Mouse (Mus musculus): Measurements from ENCODE around the gene Baiap2l1.
"Not testable (repeated sequence)": the region's sequence is repeated elsewhere in the genome, so short reads cannot be mapped to it uniquely, and the experiment has no call there.

Gene Baiap2l1

DNA sequence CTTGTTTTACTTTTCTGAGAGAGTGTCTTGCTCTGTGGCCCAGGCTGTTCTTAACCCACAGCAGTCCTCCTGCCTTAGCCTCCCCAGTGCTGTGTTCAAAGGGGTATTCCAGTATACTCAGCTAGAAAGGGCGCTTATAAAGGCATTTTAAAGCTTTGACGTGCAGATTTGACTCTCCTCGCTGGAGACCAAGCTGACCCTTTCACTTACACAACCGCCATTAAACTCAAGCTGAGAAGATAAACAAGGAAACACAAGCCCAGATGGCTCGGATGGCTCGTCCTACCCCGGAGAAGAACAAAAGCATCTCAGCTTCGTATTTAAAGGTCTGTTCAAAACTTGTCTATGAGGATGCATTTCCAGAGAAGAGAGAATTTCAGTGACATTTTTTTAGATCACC lies 6.7 kb downstream of the Baiap2l1 start:
- DNase-seq (ENCODE audit: low read depth), result no peak

DNA sequence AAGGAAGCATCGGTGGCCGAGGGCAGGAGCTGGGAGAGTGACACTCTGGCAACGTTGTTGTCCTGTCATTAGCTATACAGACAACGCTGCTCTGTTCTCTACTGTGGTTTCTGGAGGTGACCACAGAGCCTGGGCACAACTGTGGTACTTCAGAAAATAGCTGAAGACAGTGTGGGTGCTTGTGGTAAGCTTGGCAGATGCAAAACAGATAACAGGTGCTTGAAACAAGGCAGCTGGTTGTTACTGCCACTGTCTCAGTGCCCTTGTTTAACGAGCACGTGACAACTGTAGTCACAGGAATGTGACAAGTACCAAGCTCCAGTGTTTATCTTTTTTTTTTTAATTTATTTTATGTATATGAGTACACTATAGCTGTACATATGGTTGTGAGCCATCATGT lies 13.3 kb downstream of the Baiap2l1 start:
- no peak for DNase-seq (ENCODE audit: low read depth)

DNA sequence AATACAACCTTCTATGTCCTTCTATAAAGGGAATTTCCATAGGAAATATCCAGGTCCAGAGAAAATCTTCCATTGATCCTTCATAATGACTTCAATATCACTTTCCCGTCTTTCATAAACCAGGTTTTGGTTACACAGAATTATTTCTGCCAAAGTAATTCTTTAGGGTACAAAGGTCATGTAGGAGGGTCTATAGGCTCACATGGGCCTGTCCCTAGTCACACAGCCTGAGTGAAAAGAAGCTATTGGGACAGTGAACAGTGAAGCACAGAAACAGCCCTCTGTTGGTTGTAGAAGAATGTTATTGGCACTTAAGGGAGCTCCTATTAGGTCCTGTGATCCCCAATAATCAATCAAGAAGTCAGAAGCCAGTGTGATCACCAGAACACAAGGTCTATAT lies 16.8 kb downstream of the Baiap2l1 start:
- DNase-seq (ENCODE audit: low read depth), result no peak

DNA sequence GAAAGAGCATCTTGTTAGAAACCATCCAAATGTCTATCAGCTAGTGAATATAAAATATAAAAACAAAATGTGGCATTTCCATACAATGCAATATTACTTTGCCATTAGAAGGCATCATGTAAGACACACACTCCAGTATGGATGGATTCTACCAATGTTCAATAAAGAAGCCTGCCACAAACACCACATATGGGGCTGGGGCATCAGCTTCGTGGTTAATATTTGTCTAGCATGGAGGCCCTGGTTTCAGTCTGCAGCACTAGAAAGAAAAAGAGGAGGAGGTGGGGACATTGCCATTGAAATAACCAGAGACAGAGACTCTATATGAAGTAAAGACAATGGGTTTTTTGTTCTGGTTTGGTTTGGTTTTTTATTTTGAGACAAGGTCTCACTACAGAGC lies 19.1 kb downstream of the Baiap2l1 start:
- no peak for DNase-seq (ENCODE audit: low read depth)

DNA sequence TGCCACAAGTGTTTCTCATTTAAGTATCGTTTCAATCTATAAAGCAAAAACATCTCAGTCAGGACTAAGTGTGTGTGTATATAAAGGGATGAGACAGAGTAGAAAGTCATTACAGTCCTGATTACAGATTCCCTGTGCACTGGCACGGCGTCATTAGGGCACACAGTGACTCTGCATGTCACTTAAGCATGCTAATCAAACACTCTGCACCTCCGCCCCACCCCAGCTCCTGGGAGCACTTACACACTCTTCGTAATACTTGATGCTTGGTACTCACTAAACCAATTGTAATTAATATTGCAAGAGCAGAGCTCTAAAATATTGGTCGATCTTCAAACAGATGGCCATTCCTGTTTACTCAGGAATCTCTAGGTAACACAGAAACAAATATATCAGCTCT lies 22.6 kb downstream of the Baiap2l1 start:
- DNase-seq (ENCODE audit: low read depth), result not testable (repeated sequence)

DNA sequence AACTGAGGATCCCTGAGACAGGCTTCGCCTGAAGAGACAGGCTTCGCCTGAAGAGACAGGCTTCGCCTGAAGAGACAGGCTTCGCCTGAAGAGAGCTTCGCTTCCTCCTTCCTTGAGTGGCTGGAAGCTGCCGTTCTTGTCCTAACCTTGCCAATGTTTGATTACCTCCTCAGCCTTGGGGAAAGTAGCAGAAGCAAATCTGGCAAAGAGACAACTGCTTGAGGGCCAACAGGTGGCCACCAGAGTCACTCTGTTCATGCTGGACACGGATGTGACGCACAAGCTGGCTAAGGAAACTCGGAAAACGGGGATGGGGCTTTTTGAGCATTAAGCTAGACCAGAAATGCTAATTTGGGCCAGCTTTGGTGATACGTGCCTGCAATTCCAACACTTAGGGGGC lies 23.9 kb downstream of the Baiap2l1 start:
- no peak for DNase-seq (ENCODE audit: low read depth)

DNA sequence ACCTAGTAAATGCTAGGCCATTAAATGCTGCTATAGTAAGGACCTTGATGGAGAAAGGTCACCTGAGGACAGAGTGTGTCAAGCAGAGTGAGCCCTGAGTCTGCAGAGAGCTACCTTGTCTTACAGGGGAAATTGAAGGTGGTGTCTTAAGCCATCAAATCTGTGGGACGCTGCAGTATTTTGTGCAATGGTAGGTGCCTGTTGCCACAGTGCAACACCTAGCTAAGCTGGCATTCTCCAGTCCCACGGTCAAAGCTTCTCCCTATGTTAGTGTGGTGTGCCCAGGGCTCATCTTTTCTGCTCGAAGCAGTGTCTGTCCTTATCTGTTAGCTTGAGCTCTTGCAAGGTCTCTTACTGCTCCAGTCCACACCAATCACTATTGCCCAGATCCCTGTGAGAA lies 35.2 kb downstream of the Baiap2l1 start:
- no peak for DNase-seq (ENCODE audit: low read depth)

DNA sequence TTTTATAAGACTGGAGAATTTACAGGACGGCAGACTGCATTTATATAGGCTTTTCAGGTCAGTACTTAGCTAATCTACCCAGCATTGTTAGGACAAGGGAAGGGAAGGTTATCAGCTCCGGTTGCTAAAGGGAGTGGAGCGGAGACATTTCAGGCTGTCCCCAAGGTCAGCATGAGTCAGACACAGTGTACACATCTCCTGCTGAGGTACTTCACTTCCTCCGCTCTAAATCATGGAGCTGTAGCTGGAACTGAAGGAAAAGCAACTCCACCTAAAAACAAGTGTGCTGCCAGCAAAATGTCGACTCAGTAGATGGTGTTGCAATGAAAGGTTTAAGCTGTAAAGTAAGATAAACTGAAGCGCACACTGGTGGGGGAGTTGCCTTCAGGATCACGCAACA lies 36.2 kb downstream of the Baiap2l1 start:
- no peak for DNase-seq (ENCODE audit: low read depth)

DNA sequence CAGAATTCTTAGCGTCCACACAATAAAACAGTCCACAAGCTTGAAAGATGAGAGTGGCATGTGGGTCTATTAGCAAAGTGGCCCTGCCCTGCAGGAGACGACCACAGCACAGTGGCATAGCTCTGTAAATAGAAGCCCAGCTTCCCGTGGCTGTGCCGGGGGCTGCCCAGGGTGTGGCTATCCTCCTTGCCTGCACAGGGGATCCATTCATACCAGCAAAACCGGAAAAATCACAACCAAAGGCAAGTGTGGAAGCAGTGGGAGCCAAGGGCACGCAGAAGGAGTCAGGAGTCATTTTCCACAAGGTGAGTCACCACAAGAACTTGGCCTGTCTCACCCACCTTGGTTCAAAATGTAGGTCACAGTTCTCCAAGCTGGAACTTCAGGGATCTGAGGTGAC lies 39.6 kb downstream of the Baiap2l1 start:
- DNase-seq (ENCODE audit: low read depth), result no peak

DNA sequence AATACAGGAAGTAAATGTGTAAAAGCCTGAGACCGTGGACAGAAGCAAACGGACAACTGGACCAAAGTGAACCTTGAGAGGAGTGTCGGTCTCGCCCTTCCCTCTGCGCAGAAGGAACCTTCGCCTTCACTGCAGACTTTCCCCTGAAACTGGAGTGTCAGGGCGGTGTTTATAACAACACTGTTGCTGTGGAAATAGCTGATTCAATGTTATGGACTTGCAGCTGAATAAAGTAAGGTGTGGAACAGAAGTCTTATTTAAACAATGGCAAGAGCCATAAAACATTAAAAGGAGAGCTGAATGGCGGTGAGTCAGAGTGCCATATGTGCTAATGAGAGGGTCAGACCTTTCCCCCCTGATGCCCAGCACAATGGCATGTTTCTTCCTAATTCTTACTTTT lies 40.5 kb downstream of the Baiap2l1 start:
- DNase-seq (ENCODE audit: low read depth), result no peak

DNA sequence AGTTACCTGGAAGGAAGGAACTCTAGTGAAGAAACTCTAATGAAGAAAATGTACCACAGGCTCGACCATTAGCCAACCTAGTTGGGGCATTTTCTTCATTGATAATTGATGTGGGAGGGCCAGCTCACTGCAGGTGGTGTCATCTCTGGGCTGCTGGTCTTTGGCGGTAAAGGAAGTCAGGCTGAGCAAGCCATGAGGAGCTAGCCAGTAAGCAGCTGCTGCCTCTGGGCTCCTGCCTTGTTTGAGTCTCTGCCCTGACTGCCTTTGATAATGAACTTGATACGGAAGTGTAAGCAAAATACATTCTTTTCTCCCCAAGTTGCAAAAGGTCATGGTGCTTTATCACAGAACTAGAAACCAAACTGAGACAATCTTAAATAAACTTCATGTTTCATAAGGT lies 41.5 kb downstream of the Baiap2l1 start:
- no peak for DNase-seq (ENCODE audit: low read depth)

DNA sequence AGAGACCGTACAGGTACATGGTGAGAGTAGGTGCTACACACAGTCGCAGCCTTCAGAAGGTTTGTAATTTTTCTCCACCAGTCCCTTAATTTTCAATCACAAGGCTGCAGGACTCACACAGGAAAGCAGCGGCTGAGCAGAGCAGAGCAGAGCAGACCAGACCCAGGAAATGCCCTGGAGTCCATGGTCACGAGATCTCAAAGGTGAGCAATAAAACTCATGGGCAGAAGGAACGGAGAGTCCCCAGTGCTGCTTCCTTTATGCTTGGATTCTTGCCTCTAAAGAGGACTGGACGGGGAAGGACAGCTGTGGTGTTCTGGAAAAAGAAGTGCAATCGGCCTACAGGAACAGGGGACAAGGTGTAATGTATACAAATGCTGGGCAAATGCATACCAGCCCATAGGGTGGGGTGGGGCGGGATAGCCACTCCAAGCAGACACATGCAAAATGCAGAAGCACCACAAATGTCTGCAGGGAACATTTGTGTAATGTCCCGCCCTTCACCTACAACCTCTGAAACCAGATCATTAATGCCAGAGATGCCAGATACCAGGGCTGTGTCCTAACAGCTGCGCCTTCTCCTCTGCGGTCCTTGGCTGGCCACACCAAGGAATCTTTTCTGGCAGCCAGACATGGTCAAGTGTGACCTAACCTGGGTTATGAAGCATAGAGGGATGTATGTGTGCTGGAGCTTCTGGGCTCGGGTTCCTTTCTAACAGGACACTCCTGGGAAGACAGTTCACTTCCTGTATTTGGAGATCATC lies 43.0 kb downstream of the Baiap2l1 start:
- DNase-seq (ENCODE audit: low read depth), result no peak

DNA sequence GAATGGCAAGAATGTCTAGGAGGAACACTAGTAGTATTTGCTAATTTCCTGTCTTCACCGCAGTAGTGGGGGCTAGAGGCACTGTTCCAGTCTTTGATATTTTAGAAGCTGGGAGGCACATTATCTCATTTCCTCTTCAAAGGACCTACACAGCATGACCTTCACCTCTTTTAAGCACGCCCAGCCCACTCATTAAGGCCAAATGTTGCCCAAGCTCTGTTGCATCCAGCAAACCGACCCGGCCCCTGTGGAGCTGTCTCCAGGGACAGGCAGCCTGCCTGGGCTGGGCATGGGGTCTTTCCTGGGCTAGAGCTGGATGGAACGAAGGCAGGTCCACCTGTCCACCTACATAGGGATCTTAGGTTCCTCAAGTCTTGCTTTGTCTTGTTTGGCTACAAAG lies 44.6 kb downstream of the Baiap2l1 start:
- DNase-seq (ENCODE audit: low read depth), result no peak

DNA sequence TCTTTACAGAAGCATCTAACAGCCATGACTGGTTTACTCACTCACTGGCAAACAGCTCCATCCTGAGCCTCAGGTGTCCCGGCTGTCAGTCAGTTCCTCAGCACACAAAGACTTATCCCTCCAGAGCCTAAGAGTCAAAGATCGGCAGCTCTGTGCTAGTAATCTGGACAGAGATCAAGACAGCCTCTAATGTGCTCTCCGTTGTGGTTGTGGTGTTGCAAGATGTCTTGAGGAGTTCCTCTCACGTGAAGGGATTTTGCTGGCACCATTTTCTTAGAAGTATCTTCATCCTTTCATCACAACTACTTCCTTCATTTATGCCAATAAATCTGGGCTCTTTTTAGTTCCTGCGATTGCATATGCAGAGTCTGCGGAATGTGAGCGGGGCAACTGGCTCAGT lies 45.7 kb downstream of the Baiap2l1 start:
- no peak for DNase-seq (ENCODE audit: low read depth)

DNA sequence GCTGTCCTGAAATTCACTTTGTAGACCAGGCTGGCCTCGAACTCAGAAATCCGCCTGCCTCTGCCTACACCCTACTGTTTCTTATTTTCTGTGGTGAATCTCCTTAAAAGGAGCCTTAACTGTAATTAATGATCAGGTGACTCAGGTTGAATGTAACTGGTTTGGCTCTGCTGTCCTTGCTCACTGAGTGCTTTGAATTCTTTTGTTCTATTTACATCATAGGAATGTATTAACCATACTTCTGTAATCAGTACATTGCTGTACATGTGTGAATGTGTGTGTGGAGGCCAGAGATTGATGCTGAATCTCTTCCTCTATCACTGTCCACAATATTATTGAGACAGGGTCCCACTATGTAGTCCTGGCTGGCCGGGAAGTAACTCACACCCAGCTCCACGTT lies 49.0 kb downstream of the Baiap2l1 start:
- no peak for DNase-seq (ENCODE audit: low read depth)

DNA sequence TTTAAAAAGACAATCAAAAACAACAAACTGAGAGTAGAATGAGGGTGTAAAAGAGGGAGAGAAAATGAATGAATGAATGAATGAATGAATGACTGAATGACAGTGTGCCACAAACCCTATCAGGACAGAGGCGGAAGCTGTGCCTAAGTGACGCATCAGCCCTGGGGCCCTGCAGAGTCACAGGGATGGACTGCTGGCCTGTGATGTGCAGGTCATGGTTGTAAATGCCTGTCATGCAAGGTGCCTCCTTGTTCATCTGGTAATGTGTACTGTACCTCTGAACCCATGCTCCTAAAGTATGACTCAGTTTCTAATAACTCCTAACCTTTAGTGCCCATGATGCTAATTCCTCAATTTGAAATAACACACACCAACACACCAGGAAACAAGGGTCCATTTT lies 54.8 kb downstream of the Baiap2l1 start:
- DNase-seq (ENCODE audit: low read depth), result no peak

DNA sequence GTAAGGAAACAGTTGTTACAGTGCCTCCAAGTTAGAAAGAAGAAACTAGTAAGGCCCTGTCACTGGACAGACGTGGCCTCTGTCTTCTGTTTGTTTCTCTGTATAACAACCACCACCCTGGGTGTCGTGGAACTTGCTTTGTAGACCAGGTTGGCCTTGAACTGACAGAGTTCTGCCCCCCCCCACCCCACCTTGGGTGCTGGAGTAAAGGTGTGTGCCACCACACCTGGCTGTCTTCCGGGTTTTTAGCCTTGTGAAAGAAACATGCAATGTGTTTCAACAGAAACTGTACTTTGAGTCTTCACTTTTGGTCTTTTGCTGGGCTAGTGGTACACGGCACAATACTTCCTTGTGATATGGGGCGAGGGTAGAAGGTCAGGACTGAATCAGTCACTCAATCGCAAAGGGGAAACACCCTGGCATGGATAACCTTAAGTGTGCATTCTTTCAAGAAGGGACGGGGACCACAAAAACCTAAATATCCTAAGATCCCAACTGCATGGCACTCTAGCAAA lies 61.8 kb downstream of the Baiap2l1 start:
- no peak for DNase-seq (ENCODE audit: low read depth)

DNA sequence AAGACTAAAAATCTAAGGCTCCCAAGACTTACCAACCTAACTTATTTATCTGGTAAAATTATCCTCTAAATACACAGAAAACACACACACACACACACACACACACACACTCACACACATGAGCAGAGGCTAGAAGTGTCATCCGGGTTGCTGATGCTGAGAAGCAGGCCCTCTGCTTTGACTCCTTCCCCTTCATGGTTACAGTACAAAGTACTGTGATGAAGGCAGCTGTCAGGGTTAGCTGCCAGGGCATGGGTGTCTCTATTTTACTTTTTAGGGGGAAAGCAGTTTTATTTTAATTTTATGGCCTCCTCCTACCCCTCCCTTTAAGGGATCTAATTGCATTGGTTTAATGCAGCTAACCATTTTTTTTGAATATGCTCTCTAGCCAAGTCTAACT lies 62.6 kb downstream of the Baiap2l1 start:
- DNase-seq (ENCODE audit: low read depth), result no peak

DNA sequence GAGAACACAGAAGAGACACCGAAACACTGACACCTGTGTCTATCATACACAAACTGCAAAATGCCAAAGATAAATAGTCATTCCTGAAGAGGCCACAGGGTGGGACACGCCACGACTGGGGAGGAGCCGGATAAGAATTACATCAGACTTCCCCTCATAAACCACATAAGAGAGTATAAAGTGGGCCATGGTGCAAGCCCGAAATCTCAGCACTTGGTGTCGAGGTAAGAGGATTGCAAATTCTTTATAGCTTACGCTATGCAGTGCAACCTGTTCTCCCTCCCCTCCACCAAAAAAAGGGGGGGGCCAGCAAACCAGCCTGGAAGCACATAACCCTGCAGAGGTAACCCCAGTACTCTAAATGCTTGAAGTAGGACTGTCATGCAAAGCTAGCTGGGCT lies 63.0 kb downstream of the Baiap2l1 start:
- DNase-seq (ENCODE audit: low read depth), result no peak

DNA sequence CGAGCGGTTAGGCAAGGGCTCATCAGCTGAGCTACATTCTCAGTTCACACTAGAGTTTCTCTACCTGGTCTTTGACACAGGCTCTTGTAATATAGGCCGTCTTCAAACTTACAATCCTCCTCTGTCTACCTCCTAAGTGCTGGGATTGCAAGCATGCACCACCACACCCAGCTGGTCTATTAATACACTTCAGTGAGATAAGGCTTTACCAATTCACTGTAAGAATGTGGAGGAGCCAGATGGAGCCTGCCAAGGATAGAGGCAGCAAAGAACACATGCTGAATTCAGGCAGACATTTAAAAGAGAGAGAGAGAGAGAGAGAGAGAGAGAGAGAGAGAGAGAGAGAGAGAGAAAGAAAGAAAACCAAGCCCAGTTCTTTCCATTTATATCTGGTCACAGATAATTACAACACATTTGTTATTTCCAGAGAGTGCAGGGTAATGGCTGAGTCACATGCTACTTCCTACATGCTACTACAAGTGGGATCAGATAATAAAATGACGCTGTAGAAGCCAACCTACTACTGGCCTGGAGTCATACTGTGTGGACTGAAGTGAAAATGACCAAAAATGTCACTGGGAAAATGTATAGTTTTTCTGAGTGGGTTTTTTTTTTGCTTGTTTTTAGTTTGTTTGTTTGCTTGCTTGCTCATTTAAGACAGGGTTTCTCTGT lies 68.0 kb downstream of the Baiap2l1 start:
- DNase-seq (ENCODE audit: low read depth), result no peak

DNA sequence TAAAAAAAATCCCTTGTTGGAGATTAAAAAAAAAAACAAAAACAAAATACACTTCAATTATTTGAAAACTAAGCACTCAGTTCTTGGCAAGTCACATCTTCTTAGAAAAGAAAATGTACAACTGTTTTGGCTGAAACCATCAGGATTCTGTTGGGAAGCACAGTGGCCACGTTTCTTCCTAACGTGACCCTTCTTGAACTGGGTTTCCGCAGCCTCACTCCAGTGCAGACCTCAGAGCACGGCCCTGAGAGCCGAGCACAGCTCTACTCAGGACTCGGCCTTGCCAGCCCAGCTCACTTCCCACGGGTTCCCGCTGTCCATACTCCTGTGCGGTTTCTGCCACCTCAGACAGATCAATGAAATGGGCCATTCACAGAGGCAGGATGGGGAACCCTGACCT lies 69.5 kb downstream of the Baiap2l1 start:
- no peak for DNase-seq (ENCODE audit: low read depth)

DNA sequence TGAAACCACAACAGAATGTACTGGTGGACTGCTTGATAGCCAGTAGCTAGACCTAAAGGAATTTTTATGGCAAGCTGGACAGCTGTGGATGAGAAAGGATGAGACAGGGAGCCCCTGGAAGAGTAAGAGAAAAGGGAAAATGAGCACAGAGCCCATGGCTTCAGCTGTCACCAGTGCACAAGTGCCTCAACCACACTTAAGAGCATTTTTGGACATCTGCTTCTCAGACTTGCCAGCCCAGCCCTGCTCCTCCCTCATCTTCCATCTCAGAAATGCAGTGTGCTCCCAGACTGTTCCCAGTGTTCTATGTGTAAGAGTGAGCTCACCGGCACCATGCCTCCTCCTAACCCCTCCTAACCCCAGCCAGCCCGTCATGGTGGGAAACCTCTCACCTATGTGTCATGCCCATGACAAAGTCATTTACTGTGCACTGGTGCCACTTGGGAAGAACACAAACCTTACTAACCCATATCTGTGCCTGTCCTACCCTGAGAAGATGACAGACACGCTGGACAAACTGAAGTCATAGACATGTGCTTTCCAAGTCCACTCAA lies 70.6 kb downstream of the Baiap2l1 start:
- no peak for DNase-seq (ENCODE audit: low read depth)

DNA sequence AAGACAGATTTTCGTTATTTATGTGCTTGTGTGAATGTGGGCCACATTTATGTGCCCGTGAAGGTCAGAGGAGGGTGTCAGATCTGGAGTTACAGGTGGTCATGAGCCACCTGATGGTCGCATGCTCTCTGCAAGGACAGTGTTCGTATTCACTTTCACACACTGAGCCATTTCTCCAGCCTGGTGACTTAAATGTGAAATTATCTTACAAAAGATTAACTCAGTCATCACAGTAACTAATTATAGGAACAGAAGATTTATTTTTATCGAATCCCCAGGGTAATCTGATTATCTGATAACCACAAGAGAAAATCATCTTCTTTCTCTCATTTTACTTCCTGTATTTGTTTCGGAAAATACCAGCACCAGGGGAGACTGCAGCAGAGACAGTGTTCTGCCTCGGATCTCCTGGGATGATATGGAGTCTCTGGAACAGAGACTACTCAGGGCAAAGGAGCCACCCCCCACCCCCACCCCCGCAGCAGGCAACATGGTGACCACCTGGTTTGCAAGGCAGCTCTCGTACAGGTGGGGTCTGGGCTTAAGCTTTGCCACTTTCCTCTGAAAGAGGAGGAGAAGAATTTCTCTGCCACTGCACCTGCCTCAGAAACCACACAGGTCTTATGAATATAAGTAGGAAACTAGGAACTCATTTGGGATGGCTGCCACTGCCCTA lies 71.2 kb downstream of the Baiap2l1 start:
- no peak for DNase-seq (ENCODE audit: low read depth)

All from c-Kit-positive CD71-positive TER-119-negative erythroid progenitor cells, embryonic 14.5 days (primary cell).